Mouse (Mus musculus) midbrain, embryonic 16.5 days (tissue): ENCODE measurements around the gene Gucy2g. TPM values are rescaled to one million over a fixed set of nuclear protein-coding genes. Genes with fewer than 3 reads are reported as not detected.

Experiments used
- ATAC-seq: fragments of 200-750 bp; cut with Nextera tagmentation; 2 replicates; pipeline ENCODE4 v1.8.0; 2017; ENCODE audit warnings: moderate TSS enrichment
- H3K27ac ChIP-seq: fragments of 300-500 bp; sonication (generic); 2 replicates; pipeline ENCODE4 v1.5.1; 2014; ENCODE audit warnings: mild to moderate bottlenecking, low read length, mixed read lengths
- H3K27me3 ChIP-seq: fragments of 300-500 bp; sonication (generic); 2 replicates; pipeline ENCODE4 v1.6.1; 2014; ENCODE audit warnings: low read depth, low read length, mixed read lengths; ENCODE audit not compliant: control insufficient read depth, insufficient read depth
- H3K36me3 ChIP-seq: fragments of 300-500 bp; sonication (generic); 2 replicates; pipeline ENCODE4 v1.6.1; 2014; ENCODE audit warnings: mild to moderate bottlenecking, low read length, moderate library complexity, mixed read lengths; ENCODE audit not compliant: control insufficient read depth, insufficient read depth
- H3K4me1 ChIP-seq: fragments of 300-500 bp; sonication (generic); 2 replicates; pipeline ENCODE4 v1.6.1; 2014; ENCODE audit warnings: mild to moderate bottlenecking, low read length, mixed read lengths; ENCODE audit not compliant: control insufficient read depth, insufficient read depth
- H3K4me2 ChIP-seq: fragments of 300-500 bp; sonication (generic); 2 replicates; pipeline ENCODE4 v1.6.1; 2014; ENCODE audit warnings: mild to moderate bottlenecking, low read length, mixed read lengths
- H3K4me3 ChIP-seq: fragments of 300-500 bp; sonication (generic); 2 replicates; pipeline ENCODE4 v1.5.1; 2014; ENCODE audit warnings: low read depth, mild to moderate bottlenecking, low read length, moderate library complexity, mixed read lengths
- H3K9ac ChIP-seq: fragments of 300-500 bp; sonication (generic); 2 replicates; pipeline ENCODE4 v1.6.1; 2014; ENCODE audit warnings: low read depth, low read length, mixed read lengths
- H3K9me3 ChIP-seq: fragments of 300-500 bp; sonication (generic); replicated peaks from 2 replicates; pipeline ENCODE4 v1.6.1; 2014; ENCODE audit warnings: mild to moderate bottlenecking, low read length, mixed read lengths; ENCODE audit not compliant: control insufficient read depth, poor library complexity, severe bottlenecking
- WGBS: fragments of 180-500 bp; shearing (Covaris S2); extraction: QIAGEN DNeasy Blood & Tissue Kit; methylation state at CpG from one replicate; pipeline ENCODE4 v1.1.7; 2014; 5-methylcytosine and 5-hydroxymethylcytosine counted together
- polyA plus RNA-seq: library from polyadenylated mRNA; unstranded; fragments of >200 nt; fragmentation: Nextera tagmentation; extraction: Ambion mirVana; gene quantifications from 2 replicates; pipeline ENCODE4 v1.2.1, GENCODE M21; 2015

The Gucy2g gene
- polyA plus RNA-seq, 1 experiment from 2014 or later, result 0.05 TPM

- Histone ChIP-seq H3K36me3 (no peaks in the 10 kb centered on the region), H3K27me3 (no peaks in the 10 kb centered on the region), H3K27ac (no peak overlapping the region), H3K9ac (no peak overlapping the region), H3K4me1 (no peaks in the 10 kb centered on the region), H3K4me2 (no peak overlapping the region), H3K4me3 (no peak overlapping the region), H3K9me3 (no peaks in the 10 kb centered on the region)
- 84% methylated on average over 5 of the region's 5 CpGs for WGBS
- ATAC-seq, result no peak
Measured at GRCm38 (mm10) chr19:55236564-55236963, 4.5 kb downstream of the Gucy2g start.

- H3K4me2 ChIP-seq, result no peak overlapping the region
- WGBS, result 62% methylated on average over 2 of the region's 2 CpGs
- no peaks in the 10 kb centered on the region for H3K36me3 ChIP-seq
- H3K4me3 ChIP-seq, result no peak overlapping the region
- H3K9ac ChIP-seq, result no peak overlapping the region
- no peaks in the 10 kb centered on the region; the same call in 1 of the 2 replicates for H3K4me1 ChIP-seq
- no peaks in the 10 kb centered on the region for H3K9me3 ChIP-seq
- ATAC-seq, result no peak
- no peaks in the 10 kb centered on the region for H3K27me3 ChIP-seq
- H3K27ac ChIP-seq, result no peak overlapping the region
Measured at GRCm38 (mm10) chr19:55236026-55236425, 5.0 kb downstream of the Gucy2g start.

GRCm38 (mm10) chr19:55232136-55232535, 8.9 kb downstream of the Gucy2g start:
- 61% methylated on average over 8 of the region's 8 CpGs for WGBS

GRCm38 (mm10) chr19:55231081-55231480, 10.0 kb downstream of the Gucy2g start:
- no peak for ATAC-seq
- Histone ChIP-seq H3K36me3 (no peaks in the 10 kb centered on the region), H3K9ac (no peak overlapping the region), H3K4me2 (no peak overlapping the region), H3K4me1 (peaks cover 4% of the 10 kb centered on the region; the same call in 1 of the 2 replicates), H3K4me3 (no peak overlapping the region), H3K27ac (no peak overlapping the region), H3K9me3 (no peaks in the 10 kb centered on the region), H3K27me3 (no peaks in the 10 kb centered on the region)
- WGBS, result 82% methylated on average over 10 of the region's 10 CpGs

More at GRCm38 (mm10) chr19:55232136-55232535, 8.9 kb downstream of the Gucy2g start:
- H3K9me3 ChIP-seq, result no peaks in the 10 kb centered on the region
- no peak overlapping the region for H3K9ac ChIP-seq
- H3K4me3 ChIP-seq, result no peak overlapping the region
- no peak overlapping the region for H3K4me2 ChIP-seq
- H3K27ac ChIP-seq, result no peak overlapping the region
- no peak for ATAC-seq
- peaks cover 4% of the 10 kb centered on the region; the same call in 1 of the 2 replicates for H3K4me1 ChIP-seq
- no peaks in the 10 kb centered on the region for H3K36me3 ChIP-seq
- no peaks in the 10 kb centered on the region for H3K27me3 ChIP-seq

- 88% methylated on average over 7 of the region's 7 CpGs for WGBS
- no peak for ATAC-seq
- Histone ChIP-seq H3K27ac (no peak overlapping the region), H3K4me3 (no peak overlapping the region), H3K9me3 (no peaks in the 10 kb centered on the region), H3K36me3 (no peaks in the 10 kb centered on the region), H3K4me1 (peaks cover 4% of the 10 kb centered on the region; the same call in 1 of the 2 replicates), H3K4me2 (no peak overlapping the region), H3K9ac (no peak overlapping the region), H3K27me3 (no peaks in the 10 kb centered on the region)
Measured at GRCm38 (mm10) chr19:55227135-55227534, 13.9 kb downstream of the Gucy2g start.

GRCm38 (mm10) chr19:55226621-55227020, 14.4 kb downstream of the Gucy2g start:
- Histone ChIP-seq H3K36me3 (no peaks in the 10 kb centered on the region), H3K9ac (no peak overlapping the region), H3K4me2 (no peak overlapping the region), H3K27ac (no peak overlapping the region), H3K4me1 (peaks cover 4% of the 10 kb centered on the region; the same call in 1 of the 2 replicates), H3K27me3 (no peaks in the 10 kb centered on the region), H3K9me3 (no peaks in the 10 kb centered on the region), H3K4me3 (no peak overlapping the region)
- 55% methylated on average over 5 of the region's 5 CpGs for WGBS
- no peak for ATAC-seq

- Histone ChIP-seq H3K4me1 (peaks cover 5% of the 10 kb centered on the region; the same call in 1 of the 2 replicates), H3K4me2 (no peak overlapping the region), H3K36me3 (no peaks in the 10 kb centered on the region), H3K9me3 (no peaks in the 10 kb centered on the region), H3K27ac (no peak overlapping the region), H3K27me3 (no peaks in the 10 kb centered on the region), H3K9ac (no peak overlapping the region), H3K4me3 (no peak overlapping the region)
- WGBS, result 91% methylated on average over 9 of the region's 9 CpGs
- ATAC-seq, result no peak
Measured at GRCm38 (mm10) chr19:55222268-55222667, 18.8 kb downstream of the Gucy2g start.

- Histone ChIP-seq H3K27me3 (no peaks in the 10 kb centered on the region), H3K4me3 (no peak overlapping the region), H3K4me1 (peaks cover 5% of the 10 kb centered on the region; the same call in 1 of the 2 replicates), H3K36me3 (no peaks in the 10 kb centered on the region), H3K9me3 (no peaks in the 10 kb centered on the region), H3K9ac (no peak overlapping the region), H3K27ac (no peak overlapping the region), H3K4me2 (no peak overlapping the region)
- no peak for ATAC-seq
- 84% methylated on average over 6 of the region's 6 CpGs for WGBS
Measured at GRCm38 (mm10) chr19:55221208-55221607, 19.8 kb downstream of the Gucy2g start.

GRCm38 (mm10) chr19:55219359-55219758, 21.7 kb downstream of the Gucy2g start:
- Histone ChIP-seq H3K4me2 (no peak overlapping the region; the same call in 1 of the 2 replicates), H3K9me3 (no peaks in the 10 kb centered on the region), H3K27ac (no peak overlapping the region), H3K36me3 (no peaks in the 10 kb centered on the region), H3K9ac (no peak overlapping the region), H3K4me3 (no peak overlapping the region), H3K27me3 (no peaks in the 10 kb centered on the region), H3K4me1 (peaks cover 5% of the 10 kb centered on the region; the same call in 1 of the 2 replicates)
- no peak for ATAC-seq
- WGBS, result 70% methylated on average over 8 of the region's 8 CpGs
